Mouse (Mus musculus): ENCODE measurements around the gene Cavin2.

- TF ChIP-seq CTCF (conservative IDR thresholded peaks at IDR 0.05; ENCODE audit: low read length) (no peak), POU5F1 (IDR thresholded peaks at IDR 0.05; ENCODE audit: borderline replicate concordance, low read length) (no peak)
Measured at GRCm38 (mm10) chr1:51245381-51245780, 43.5 kb upstream of the Cavin2 start.
